Mouse (Mus musculus) kidney, postnatal 25 days (tissue): ENCODE data around the gene Rps12.
A peak's percentile ranks its signal among the peaks of the same experiment; 100 is the strongest.
"Not testable (repeated sequence)": the region's sequence is repeated elsewhere in the genome, so short reads cannot be mapped to it uniquely, and the experiment has no call there.

Experiments used
- DNase-seq, 2 experiments: peaks; one replicate each; pipeline ENCODE4 v3.0.0; 2021; ENCODE audit warnings: mixed read lengths in 2 of 2

Rps12 gene

DNA sequence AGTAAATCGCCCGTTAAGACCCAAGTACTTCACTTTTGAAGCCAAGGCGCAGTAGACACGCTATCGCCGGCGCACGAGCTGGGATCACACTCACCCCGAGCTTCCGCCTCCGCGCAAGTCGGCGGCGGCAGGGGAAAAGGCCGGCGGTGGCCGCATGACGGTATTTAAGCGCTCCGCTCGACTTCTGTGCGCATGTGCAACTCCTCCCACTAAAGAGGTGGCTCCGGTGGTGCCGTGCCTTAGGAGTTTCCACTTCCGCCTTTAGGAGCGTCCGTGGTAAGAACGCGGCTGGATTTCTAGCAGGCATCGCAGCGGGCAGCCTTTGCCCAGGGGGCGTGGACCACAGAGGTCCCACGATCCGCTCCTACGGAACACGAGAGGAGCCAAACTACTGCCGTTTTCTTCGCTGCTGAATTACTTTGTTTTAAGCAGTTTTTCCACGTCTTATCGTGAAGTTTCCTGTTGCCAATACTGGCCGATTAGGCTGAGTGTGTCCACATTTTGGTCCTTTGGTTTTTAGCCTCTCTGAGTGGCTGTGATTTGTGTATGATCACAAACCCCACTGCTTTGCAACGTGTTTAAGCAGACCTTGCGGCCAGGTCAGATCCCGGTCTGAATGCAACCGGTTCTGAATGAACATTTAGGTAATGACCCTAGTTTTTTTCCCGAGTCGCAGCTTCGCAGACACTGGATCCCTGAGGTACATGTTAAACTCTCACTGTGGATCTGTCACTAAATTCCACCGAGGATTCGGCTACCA, at the start of gene Rps12:
Gene Rps12 (minus strand): TSS at position 214 of the 760 bp plus-strand sequence.
- peak; percentile 98 to 99 for DNase-seq

DNA sequence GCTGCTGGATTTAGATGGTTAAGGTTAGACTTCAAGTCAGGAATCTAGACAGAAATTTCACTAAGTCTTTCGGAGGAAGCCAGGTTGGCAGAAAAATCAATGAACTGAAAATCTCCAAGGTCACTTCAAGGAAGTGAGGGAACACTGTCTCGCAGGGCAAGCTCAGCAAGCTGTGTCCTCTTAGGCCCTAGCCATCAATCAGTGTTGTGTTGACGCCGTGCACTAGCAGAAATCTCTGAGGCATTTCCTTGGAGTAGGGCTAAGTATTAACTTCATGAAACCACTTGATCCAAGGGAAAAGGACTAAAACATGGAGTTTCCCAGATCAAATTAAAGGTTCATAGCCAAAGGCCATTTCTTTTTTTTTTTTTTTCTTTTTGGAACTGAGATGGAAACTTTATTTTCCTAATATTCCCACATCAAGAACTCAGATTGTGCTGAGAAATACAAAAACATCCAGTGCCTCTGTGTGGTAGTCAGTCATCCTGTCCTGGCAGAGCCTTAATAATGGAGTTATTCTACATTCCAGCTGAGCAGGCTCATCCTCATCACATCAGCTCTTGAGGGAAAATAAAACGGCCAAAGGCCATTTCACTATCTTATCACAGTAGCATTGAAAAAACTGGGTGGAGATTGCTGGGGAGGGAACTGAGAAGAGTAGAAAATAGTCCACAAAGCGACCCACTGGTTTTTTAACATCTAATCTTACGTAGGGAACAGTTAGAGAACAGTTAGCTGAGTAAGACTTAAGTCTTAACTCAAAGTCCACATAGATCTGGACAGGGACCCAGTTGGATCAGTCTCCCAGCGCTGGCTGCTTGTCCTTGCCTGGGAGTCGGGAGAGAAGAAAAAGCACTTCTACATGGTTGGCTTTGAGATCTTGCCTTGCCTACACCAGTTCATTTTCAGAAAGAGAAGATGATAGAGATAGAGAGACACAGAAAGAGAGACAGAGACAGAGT, 49.2 kb upstream of the Rps12 start:
- DNase-seq, result peak; percentile 21 to 53

DNA sequence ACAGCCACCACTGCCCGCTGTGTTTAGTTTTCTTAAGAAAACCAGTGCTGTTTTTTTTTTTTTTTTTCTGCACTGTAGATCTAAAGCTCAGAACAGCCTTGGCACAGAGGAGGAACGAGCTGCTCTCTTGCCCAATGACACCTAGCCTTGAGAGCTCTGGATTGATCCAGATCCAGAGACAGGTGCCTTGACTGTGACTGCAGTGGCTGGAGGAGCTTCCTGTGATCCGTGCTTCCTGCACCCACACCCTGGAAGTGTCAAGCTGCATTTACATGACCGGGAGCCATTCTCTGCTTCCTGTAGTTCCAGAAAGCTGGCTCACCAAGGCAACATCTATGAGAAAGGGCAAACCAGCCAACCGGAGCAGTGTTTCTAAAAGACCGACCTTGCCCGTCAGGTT, 39.4 kb upstream of the Rps12 start:
- peak in 1 of 2 experiments; percentile 4 for DNase-seq

DNA sequence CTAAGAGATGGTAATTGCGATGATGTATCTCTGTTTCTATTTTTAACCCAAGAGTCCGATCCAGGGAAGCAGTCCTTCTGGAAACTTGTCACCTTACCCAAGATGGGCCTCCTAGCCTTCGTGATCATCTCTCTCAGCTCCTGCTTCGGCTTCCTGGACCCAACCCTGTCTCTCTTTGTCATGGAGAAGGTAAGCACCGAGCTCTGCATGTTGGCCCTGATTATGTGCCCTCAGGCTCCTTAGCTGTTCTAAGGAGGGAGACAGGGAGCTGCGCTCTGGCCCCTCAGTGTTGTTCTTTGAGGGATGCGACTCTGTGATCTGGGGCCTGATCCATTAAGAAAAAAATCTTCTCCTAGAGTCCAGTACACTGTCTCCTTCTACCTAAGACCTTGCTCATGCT, 29.2 kb upstream of the Rps12 start:
- DNase-seq, result no peak

DNA sequence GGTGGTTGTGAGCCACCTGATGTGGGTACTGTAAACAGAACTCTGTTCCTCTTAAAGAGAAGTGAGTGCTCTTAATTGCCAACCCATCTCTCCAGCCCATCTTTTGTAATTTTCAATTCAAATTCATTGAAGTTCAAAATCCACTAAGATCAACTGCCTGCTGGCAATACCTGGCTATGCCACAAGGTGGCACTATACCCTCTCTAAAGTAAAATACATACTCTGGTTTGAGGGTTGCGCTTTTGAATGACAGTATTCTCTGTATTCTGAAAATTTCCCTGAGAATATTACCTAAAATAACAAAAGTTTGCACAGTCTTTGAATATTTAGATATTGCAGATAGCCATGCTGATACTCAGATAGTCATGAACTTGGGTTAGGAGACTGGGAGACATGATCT, 28.1 kb upstream of the Rps12 start:
- peak; percentile 60 to 89 for DNase-seq

DNA sequence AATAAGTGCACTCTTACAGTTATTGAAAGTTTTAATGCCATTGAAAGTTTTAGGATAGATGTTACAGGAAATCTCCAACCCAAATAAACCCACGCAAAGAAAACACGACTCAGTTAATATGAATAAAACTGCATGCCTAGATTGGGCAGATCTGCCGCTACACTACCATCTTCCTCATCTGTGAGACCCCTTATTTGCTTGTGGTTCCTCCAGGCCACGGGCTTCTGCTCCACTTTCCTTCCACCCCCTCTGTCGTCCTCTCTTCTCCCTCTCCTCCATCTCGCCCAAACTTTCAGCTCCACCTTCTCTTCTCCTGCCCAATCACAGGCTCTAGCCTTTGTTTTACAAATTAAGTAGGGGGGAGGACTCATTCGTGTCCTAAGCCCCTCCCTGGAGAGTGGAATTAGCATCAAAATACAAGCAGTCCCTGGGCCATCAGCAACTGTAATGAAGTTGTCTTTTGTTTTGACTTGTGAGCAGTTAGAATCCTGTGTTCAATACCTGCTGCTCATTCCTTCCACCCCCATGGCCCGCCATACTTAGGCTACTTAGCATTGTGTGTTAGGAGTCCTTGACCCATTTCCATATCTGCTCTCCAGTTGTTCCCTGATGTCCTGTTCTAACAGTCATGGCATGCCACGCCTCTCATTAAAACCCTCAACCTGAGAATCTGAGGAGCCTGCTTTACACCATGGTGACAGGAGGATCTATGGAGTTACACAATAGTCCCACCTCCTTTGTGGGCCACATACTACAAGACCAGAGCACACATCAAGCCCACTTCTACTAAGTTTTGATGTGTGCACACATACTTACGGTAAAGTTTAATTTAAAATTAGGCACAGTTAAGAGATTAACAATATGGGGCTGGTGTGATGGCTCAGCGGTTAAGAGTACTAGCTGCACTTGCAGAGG, 26.0 kb upstream of the Rps12 start:
- DNase-seq, result no peak

DNA sequence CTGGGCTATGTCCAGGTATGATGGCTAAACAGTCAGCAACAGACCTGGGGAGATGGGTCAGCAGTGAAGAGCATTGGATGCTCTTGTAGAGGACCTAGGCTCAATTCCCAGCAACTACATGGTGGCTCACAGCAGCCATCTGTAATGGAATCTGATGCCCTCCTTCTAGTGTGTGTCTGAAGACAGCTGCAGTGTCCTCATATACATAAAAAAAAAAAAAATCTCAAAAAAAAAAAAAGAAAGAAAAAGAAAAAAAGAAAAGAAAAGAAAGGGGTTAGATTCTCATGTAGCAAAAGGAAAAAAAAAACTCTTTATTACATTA, 25.3 kb upstream of the Rps12 start:
- DNase-seq, result no peak

DNA sequence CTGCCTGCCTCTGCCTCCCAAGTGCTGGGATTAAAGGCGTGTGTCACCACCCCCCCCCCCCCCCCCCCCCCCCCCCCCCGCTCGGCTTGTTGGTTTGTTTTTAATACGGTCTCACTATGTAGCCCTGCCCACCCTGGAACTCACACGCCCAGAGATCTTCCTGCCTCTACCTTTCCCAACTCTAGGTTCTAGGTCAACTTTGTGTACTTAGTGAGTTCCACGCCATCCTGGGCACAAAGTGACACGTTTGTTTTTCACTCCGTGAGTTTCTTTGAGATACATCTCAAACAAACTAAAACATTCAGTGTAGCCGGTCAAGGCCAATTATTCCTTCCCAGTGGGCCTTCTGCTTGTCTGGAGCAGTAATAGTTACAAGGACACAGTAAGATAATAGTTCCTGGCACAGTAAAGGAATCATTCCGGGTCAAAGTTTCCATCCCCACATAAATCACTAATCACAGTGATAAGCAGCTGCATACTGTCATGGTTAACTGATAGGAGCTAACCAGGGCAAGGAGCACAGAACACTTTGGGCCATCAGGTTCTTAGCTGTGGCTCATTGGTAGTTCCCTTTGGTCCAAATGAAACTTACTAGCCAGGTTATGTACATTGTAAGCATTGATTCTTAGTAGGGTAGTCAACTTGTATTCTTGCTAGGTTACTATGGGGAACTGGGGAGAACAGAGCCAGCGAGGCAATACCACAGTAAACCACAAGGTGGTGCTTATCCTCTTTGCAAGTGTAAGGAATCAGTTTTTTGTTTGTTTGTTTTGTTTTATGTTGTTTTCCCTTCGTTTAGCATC, 24.8 kb upstream of the Rps12 start:
- peak; percentile 66 to 89 for DNase-seq

DNA sequence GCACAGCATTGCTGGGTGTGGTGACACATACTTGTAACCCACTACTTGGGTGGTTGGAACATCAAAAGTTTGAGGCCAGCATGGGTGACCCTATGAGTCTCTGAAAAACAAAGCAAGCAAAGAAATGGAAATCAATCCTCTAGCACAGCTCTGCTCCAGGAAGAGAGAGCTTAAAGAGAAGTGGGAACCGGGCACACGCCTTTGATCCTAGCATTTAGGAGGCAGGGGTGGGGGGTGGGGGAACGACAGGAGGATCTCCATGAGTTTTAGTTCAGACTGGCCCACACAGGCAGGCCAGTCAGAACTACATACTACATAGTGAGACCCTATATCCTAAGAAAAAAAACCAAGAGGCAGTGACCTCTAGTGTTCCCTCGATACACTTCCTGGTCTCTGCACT, 19.1 kb upstream of the Rps12 start:
- DNase-seq, result no peak

DNA sequence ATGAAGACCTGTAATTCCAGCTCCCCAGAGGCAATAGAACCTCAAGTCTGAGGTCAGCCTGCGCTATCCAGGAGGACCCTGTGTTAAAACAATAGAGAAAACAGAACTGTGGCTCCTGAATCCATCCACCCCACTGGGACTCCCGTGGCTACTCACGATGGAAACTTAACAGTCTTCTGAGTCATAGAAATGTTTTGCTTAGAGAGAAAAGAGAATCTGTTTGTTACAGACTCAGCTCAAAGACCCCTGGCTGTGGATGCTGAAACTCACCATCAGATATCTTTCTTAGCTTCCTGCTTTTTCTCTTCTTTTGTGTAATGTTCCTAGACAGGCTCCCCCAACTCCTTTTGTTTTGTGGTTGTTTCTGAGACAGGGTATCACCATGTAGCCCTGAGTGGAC, 17.6 kb upstream of the Rps12 start:
- DNase-seq, result no peak

DNA sequence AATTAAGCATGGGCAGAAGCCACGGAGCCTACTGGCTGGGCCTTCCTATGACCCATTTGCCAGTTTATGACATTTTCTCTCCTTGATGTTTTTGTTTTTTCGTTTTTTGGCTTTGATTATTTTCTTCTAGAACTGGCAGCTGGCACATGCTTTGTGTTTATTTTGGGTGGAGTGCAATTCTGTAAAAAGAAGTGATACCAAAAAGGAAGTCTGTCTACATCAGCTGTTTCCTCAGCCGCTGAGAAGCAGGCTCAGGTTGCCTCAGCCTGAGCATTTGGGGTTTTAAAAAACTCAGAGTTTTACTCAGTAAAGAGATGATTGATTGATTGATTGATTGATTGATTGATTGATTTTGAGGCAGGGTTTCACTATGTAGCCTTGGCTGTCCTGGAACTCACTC, 15.8 kb upstream of the Rps12 start:
- no peak for DNase-seq

DNA sequence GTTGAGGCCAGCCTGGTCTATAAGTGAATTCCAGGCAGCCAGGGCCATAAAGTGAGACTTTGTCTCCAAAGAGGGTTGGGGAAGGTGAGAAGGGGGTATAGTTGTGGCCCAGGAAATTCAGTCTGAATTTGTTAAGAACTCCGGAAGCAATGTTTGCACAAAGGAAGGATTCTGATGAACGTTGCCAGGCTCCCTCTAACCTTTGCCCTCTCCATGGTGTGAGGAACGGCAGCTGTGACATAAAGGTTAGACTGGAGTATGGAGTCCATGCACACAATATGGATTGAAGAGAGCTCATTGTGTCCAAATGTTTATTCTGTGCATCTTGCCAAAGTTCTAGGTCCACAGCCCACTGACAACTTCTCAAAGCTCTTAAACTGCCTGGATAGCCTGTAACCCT, 12.9 kb upstream of the Rps12 start:
- DNase-seq, result no peak

DNA sequence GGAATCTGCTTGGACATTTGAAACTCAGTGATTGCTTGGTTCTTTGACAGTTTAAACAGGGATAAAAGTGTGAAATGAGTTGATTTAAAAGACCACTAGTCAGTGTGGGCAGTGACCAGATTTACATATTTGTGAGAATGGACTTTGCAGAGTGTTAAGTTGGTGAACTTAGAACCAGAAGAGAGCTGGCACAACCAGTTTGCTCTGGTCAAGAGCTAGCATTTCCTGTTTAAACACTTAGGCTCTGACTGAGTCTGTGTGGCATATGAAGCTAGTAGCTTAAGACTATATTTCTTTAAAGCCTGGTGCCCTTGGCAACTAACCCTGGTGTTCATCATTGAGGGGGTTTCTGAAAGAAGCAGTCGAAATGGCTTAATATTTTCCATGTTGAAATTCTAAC, 11.1 kb upstream of the Rps12 start:
- peak; percentile 38 to 47 for DNase-seq

DNA sequence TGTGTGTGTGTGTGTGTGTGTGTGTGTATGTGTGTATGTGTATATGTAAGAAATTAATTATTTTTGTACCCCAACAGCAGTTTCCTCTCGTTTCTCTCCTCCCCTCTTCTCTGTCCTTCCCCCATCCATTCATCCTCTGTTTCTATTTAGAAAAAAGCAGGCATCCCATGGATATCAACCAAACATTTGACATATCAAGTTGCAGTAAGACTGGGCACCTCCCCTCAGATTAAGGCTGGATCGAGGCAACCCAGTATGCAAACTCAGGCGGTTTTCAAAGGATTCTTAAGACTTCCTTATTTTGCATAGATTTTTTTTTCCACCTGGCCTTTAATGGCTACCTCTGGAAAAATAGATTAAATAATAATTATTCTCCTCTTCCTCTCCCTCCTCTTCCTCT, 10.5 kb upstream of the Rps12 start:
- no peak for DNase-seq

DNA sequence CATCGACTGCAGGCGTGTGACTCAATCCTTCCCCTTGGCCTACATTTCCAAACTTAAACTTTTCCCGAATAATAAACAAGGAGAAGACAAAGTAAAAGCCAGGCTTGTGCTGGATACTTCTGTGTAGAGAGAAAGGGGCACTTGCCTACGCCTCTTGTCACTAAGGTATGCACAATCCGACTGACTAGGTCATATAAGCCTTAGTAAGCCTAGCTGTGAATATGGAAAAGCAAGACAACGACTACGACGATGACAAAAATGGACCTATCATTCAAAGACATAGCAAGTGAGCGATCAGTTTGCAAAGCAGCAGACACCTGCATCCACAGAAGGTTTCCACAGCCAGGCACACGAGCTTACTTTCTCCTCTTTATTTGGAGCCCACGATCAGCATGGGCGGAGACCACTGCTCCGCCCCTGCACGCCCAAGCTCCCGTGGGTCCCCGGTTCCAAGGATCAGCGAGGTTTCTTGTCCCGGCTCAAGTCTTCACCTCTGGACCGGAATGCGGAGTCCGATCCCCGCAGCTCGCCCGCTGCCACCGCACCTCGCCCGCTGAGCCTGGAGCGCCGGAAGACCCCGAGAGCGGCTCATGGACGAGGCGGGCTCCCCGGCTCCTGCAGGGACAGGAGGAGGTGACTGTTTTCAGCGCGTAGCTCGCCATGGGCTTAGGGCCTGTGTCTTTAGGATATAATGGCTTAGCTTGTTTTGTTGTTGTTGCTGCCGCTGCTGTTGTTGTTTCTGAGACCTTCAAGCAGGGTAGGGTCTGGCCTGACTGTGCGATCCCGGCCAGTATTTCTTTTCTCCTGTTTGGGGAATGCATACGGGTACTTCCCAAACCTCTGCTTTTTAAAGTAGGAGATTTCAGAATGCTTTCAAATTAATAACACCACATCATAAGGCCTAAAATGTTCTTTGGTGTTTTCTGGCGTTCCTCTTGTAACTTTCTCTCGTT, 9.8 kb upstream of the Rps12 start, which contains the start of gene Slc18b1:
Gene Slc18b1 (plus strand): TSS at position 436 of the 953 bp plus-strand sequence.
- DNase-seq, result peak; percentile 68 to 83

DNA sequence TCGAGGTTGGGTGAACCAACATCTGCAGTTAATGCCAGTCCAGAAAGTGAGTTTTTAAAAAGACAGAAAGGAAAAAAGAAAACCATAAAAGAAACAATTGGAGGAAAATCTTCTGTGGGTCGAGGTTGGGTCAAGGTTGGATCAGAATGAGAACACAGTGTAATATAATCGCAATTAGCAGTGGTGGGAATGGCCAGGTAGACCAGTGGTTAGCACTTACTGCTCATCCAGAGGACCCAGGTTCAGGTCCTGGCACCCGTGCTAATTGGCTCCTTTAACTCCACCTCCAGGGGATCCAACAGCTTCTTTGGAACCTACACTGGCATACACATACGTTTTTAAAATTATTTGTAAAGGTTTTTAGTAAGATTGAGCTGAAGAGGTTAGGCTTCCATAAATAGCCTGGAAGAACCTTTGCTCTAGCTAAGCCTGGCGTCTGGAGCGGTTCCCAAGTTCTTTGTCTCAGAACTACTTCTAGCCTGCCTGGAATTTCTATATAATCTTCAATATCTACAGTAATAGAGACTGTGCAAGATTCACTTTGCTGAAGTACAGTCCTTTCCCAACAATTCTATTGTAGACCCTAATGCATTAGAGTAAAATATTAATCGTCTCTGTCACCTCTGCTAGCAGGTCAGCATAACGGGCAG, 8.9 kb upstream of the Rps12 start:
- peak in 1 of 2 experiments; percentile 35 for DNase-seq

DNA sequence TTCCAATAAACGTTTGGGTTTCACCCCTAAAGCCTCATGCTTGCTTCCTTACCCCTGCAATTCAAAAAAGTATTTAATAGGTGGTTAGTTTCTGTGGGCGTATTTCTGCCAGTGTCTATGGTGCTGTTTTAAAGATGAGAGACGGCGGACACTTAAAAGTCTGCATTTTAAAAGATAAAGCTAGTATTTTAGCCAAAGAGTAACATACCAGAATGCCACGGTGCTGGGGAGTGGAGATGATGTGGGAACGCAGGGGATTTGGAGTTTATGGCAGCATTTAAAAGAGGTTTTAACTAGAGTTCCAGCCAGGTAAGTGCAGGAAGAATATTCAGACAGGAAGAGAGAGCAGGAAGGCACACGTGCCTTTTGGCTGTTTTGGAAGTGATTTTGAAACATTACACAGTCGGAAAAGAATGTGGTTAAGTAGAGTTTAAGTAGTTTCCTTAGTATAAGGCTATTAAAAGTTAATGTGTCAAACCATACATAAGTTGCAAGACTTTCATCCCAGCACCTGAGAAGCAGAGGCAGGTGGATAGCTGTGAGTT, 1.1 kb upstream of the Rps12 start:
- DNase-seq, result no peak

DNA sequence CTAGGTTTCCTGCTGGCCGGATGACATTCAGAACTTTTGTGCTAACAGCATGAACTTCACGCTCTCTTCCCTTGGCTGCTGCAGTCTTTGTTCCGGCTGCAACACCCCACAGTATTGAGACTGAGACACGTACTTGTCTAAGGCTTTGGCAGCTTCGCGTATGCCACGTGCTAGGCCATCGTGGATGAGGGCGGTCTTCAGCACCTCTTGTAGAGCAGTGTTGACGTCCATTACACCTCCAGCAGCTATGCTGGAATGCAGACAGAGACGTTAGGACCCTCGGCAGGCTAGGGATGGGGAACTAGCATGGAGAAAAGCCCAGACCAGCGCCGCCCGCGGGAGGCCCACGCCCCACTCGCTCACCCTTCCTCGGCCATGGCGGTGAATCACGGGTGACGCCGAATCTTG, 440 bp downstream of the Rps12 start:
- peak in 1 of 2 experiments; percentile 40 for DNase-seq

DNA sequence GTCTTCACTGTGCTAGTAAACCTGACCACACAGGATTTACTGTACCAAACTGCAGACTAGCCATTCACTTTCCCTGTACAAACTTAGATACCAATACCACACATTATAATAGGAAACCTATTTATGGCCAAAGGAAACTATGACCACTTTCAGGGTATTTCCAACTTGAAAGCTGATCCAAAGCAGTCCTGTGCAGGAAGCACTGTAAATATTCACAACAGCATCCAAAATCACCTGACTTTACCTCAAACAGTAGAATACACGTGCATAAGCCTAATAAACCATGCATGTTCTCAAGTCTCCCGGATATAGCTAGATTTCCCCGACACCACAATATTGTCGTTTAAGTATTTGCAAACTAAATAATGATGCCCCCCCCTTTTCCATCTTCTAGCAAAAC, 1.0 kb downstream of the Rps12 start:
- DNase-seq, result no peak

DNA sequence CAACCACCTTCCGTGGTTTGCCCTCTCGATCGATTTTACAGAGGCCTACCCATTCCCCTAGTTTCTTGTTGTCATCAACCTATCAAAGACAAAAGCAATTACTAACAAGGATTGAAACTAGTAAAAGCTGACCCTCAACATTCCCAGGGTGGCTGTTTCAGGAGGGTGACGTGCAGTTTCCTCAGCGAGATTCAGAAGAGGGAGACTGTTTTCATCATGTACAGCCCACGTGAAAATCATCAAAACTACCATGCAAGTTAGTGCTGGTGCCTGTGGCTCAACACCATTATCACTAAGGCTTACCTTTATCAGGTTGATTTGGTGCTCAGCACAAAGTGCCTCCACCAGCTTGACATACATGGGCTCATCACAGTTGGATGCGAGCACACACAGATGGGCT, 1.5 kb downstream of the Rps12 start:
- DNase-seq, result not testable (repeated sequence)
